Mouse (Mus musculus): ENCODE results near the gene Mei1. TPM values are rescaled to one million over a fixed set of nuclear protein-coding genes. Genes with fewer than 3 reads are reported as not detected.

Gene Mei1
- polyA plus RNA-seq, 1 experiment: not detected

DNA sequence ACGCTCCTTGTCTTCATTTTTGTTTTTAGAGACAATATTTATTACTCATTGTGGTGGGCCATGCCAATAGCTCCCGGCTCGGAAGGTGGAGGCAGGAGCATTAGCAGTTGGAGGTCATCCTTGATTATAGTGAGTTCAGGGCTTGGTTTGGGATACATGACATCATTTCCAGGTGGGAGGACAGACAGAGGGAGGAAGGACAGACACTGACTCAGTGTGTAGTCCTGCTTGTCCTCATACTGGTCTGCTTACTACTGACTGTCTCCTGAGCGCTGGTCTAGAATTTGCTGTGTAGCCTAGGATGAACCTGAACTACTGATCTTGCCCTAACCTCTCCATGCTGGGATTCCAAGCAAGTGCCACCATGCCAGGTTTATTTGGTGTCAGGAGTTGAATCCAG is 36.0 kb upstream of the Mei1 start, which contains the start of gene Desi1:
Gene Desi1, minus strand, starts transcription at position 101 of the 400 bp plus-strand sequence.
- Histone ChIP-seq H3K36me3 (ENCODE audit: control insufficient read depth, insufficient read depth, low read length, poor library complexity, severe bottlenecking) (peaks cover 67% of the 10 kb centered on the region), H3K27me3 (ENCODE audit: control insufficient read depth, insufficient read depth, low read length, poor library complexity, severe bottlenecking) (no peaks in the 10 kb centered on the region), H3K9me3 (replicated peaks; ENCODE audit: control insufficient read depth, insufficient read depth, low read length, poor library complexity, severe bottlenecking) (no peaks in the 10 kb centered on the region), H3K4me1 (ENCODE audit: control insufficient read depth, insufficient read depth, low read length) (no peaks in the 10 kb centered on the region), H3K9ac (ENCODE audit: low read depth, poor library complexity, severe bottlenecking) (no peak within 1 kb of the TSS), H3K4me3 (ENCODE audit: low read depth, low read length) (no peak within 1 kb of the TSS), H3K27ac (ENCODE audit: insufficient read depth, low read length) (no peak within 1 kb of the TSS; the same call in 1 of the 2 replicates)
- TF ChIP-seq CTCF (IDR thresholded peaks at IDR 0.05; ENCODE audit: low read depth, low read length): no peak
- TF ChIP-seq EP300 (IDR thresholded peaks at IDR 0.05; ENCODE audit: insufficient read depth, low read depth, low read length): no peak
- TF ChIP-seq POLR2A (IDR thresholded peaks at IDR 0.05; ENCODE audit: insufficient read depth, low read length): no peak

DNA sequence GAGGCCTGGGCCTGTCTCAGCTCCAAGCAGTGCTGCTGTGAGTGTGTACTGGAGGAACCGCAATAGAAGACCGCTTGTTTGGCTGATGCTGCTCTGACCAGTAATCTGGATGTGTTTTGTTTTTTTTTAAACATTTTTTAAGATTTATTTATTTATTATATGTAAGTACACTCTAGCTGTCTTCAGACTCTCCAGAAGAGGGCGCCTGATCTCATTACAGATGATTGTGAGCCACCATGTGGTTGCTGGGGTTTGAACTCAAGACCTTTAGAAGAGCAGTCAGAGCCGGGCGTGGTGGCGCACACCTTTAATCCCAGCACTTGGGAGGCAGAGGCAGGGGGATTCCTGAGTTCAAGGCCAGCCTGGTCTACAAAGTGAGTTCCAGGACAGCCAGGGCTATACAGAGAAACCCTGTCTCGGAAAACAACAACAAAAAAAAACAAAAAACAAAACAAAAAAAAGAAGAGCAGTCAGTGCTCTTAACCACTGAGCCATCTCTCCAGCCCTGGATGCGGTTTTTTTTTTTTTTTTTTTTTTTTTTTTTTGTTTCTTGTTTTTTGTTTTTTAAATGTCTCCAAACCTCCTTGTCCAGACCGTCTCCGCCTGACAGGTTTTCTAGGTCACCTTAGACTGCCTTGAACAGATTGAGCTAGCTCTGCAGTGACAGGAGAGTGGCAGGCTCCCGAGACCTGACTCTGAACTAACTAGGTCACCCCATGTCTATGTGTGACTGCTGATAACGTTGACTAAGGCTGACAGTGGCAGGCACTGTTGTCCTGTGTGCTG is 33.7 kb upstream of the Mei1 start:
- H3K4me3 ChIP-seq (ENCODE audit: low read depth, low read length): no peak overlapping the region
- TF ChIP-seq EP300 (IDR thresholded peaks at IDR 0.05; ENCODE audit: insufficient read depth, low read depth, low read length) (no peak), CTCF (IDR thresholded peaks at IDR 0.05; ENCODE audit: low read depth, low read length) (peak; percentile 10)
- no peaks in the 10 kb centered on the region for H3K27me3 ChIP-seq (ENCODE audit: control insufficient read depth, insufficient read depth, low read length, poor library complexity, severe bottlenecking)
- no peaks in the 10 kb centered on the region for H3K4me1 ChIP-seq (ENCODE audit: control insufficient read depth, insufficient read depth, low read length)
- H3K27ac ChIP-seq (ENCODE audit: insufficient read depth, low read length): no peak overlapping the region
- H3K9ac ChIP-seq (ENCODE audit: low read depth, poor library complexity, severe bottlenecking): no peak overlapping the region
- peaks cover 65% of the 10 kb centered on the region for H3K36me3 ChIP-seq (ENCODE audit: control insufficient read depth, insufficient read depth, low read length, poor library complexity, severe bottlenecking)
- no peaks in the 10 kb centered on the region for H3K9me3 ChIP-seq (replicated peaks; ENCODE audit: control insufficient read depth, insufficient read depth, low read length, poor library complexity, severe bottlenecking)

DNA sequence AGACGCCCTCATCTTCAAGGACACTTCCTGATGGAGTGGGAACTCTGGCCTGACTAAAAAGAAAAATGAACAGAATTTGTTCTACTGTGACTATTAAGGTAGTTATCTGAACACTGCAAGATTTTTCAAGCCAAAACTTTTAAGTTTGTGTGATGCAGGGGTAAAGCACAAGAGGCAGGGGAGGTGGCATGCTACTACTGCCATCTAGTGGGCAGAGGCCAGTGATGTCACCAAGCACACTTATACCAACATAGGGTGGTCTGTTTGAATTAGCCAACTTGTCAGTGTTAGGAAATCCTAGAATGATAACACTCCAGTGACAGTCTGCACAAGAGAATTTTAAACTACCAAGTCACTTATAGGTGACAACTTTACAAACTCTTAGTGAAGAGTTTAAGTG is 29.1 kb upstream of the Mei1 start:
- Histone ChIP-seq H3K27ac (ENCODE audit: insufficient read depth, low read length) (no peak overlapping the region), H3K36me3 (ENCODE audit: control insufficient read depth, insufficient read depth, low read length, poor library complexity, severe bottlenecking) (peaks cover 66% of the 10 kb centered on the region), H3K9ac (ENCODE audit: low read depth, poor library complexity, severe bottlenecking) (no peak overlapping the region), H3K27me3 (ENCODE audit: control insufficient read depth, insufficient read depth, low read length, poor library complexity, severe bottlenecking) (no peaks in the 10 kb centered on the region), H3K4me3 (ENCODE audit: low read depth, low read length) (no peak overlapping the region), H3K4me1 (ENCODE audit: control insufficient read depth, insufficient read depth, low read length) (peaks cover 2% of the 10 kb centered on the region), H3K9me3 (replicated peaks; ENCODE audit: control insufficient read depth, insufficient read depth, low read length, poor library complexity, severe bottlenecking) (no peaks in the 10 kb centered on the region)
- no peak for TF ChIP-seq POLR2A (IDR thresholded peaks at IDR 0.05; ENCODE audit: insufficient read depth, low read length)
- TF ChIP-seq CTCF (IDR thresholded peaks at IDR 0.05; ENCODE audit: low read depth, low read length): peak; percentile 81

GRCm38 (mm10) chr15:82044166-82044784 is 25.5 kb upstream of the Mei1 start:
- no peak overlapping the region for H3K9ac ChIP-seq (ENCODE audit: low read depth, poor library complexity, severe bottlenecking)
- H3K9me3 ChIP-seq (replicated peaks; ENCODE audit: control insufficient read depth, insufficient read depth, low read length, poor library complexity, severe bottlenecking): no peaks in the 10 kb centered on the region
- H3K36me3 ChIP-seq (ENCODE audit: control insufficient read depth, insufficient read depth, low read length, poor library complexity, severe bottlenecking): peaks cover 40% of the 10 kb centered on the region
- no peak overlapping the region for H3K27ac ChIP-seq (ENCODE audit: insufficient read depth, low read length)
- H3K27me3 ChIP-seq (ENCODE audit: control insufficient read depth, insufficient read depth, low read length, poor library complexity, severe bottlenecking): no peaks in the 10 kb centered on the region
- TF ChIP-seq CTCF (IDR thresholded peaks at IDR 0.05; ENCODE audit: low read depth, low read length) (no peak), POLR2A (IDR thresholded peaks at IDR 0.05; ENCODE audit: insufficient read depth, low read length) (no peak), EP300 (IDR thresholded peaks at IDR 0.05; ENCODE audit: insufficient read depth, low read depth, low read length) (no peak)
- H3K4me3 ChIP-seq (ENCODE audit: low read depth, low read length): no peak overlapping the region
- H3K4me1 ChIP-seq (ENCODE audit: control insufficient read depth, insufficient read depth, low read length): peaks cover 2% of the 10 kb centered on the region

GRCm38 (mm10) chr15:82046246-82046891 is 23.4 kb upstream of the Mei1 start:
- TF ChIP-seq EP300 (IDR thresholded peaks at IDR 0.05; ENCODE audit: insufficient read depth, low read depth, low read length): no peak
- TF ChIP-seq CTCF (IDR thresholded peaks at IDR 0.05; ENCODE audit: low read depth, low read length): no peak
- no peak for TF ChIP-seq POLR2A (IDR thresholded peaks at IDR 0.05; ENCODE audit: insufficient read depth, low read length)
- peaks cover 2% of the 10 kb centered on the region for H3K4me1 ChIP-seq (ENCODE audit: control insufficient read depth, insufficient read depth, low read length)
- H3K27me3 ChIP-seq (ENCODE audit: control insufficient read depth, insufficient read depth, low read length, poor library complexity, severe bottlenecking): no peaks in the 10 kb centered on the region
- no peaks in the 10 kb centered on the region for H3K9me3 ChIP-seq (replicated peaks; ENCODE audit: control insufficient read depth, insufficient read depth, low read length, poor library complexity, severe bottlenecking)
- peak overlapping the region; percentile 95 for H3K4me3 ChIP-seq (ENCODE audit: low read depth, low read length)
- peaks cover 23% of the 10 kb centered on the region for H3K36me3 ChIP-seq (ENCODE audit: control insufficient read depth, insufficient read depth, low read length, poor library complexity, severe bottlenecking)
- no peak overlapping the region for H3K27ac ChIP-seq (ENCODE audit: insufficient read depth, low read length)
- peak overlapping the region; percentile 93 for H3K9ac ChIP-seq (ENCODE audit: low read depth, poor library complexity, severe bottlenecking)
